Mouse (Mus musculus) urinary bladder, postnatal 4 days (tissue): Measurements from ENCODE around the gene Sacs.
"Not testable (repeated sequence)": the region's sequence is repeated elsewhere in the genome, so short reads cannot be mapped to it uniquely, and the experiment has no call there.

Experiments used
- DNase-seq, 2 experiments: peaks; one replicate each; pipeline ENCODE4 v3.0.0; 2021 to 2022; ENCODE audit warnings: low spot score in 2 of 2

Gene Sacs

GRCm38 (mm10) chr14:61137994-61138726 lies at the start of gene Sacs:
Gene Sacs (plus strand): TSS chr14:61138457.
- DNase-seq, result no peak

GRCm38 (mm10) chr14:61090955-61091354 lies 47.3 kb upstream of the Sacs start:
- no peak for DNase-seq

- no peak for DNase-seq
Measured at GRCm38 (mm10) chr14:61092073-61092472, 46.2 kb upstream of the Sacs start.

- no peak for DNase-seq
Measured at GRCm38 (mm10) chr14:61097974-61098625, 40.2 kb upstream of the Sacs start.

- DNase-seq, result no peak
Measured at GRCm38 (mm10) chr14:61100736-61101135, 37.5 kb upstream of the Sacs start.

- DNase-seq, result no peak
Measured at GRCm38 (mm10) chr14:61106404-61106803, 31.9 kb upstream of the Sacs start.

GRCm38 (mm10) chr14:61108625-61109024 lies 29.6 kb upstream of the Sacs start:
- DNase-seq, result no peak

GRCm38 (mm10) chr14:61112404-61112803 lies 25.9 kb upstream of the Sacs start:
- DNase-seq, result peak; percentile 45 to 84

- no peak for DNase-seq
Measured at GRCm38 (mm10) chr14:61124755-61125154, 13.5 kb upstream of the Sacs start.

- DNase-seq, result no peak
Measured at GRCm38 (mm10) chr14:61125201-61125600, 13.1 kb upstream of the Sacs start.

GRCm38 (mm10) chr14:61127365-61127764 lies 10.9 kb upstream of the Sacs start:
- not testable (repeated sequence) for DNase-seq

- no peak for DNase-seq
Measured at GRCm38 (mm10) chr14:61128961-61129507, 9.2 kb upstream of the Sacs start.

GRCm38 (mm10) chr14:61132556-61132955 lies 5.7 kb upstream of the Sacs start:
- no peak for DNase-seq

- no peak for DNase-seq
Measured at GRCm38 (mm10) chr14:61134381-61135030, 3.8 kb upstream of the Sacs start.

GRCm38 (mm10) chr14:61137410-61137809 lies 847 bp upstream of the Sacs start:
- no peak for DNase-seq

- no peak for DNase-seq
Measured at GRCm38 (mm10) chr14:61138727-61139067, 440 bp downstream of the Sacs start.

- no peak for DNase-seq
Measured at GRCm38 (mm10) chr14:61143358-61143757, 5.1 kb downstream of the Sacs start.

GRCm38 (mm10) chr14:61143869-61144268 lies 5.6 kb downstream of the Sacs start:
- DNase-seq, result no peak

GRCm38 (mm10) chr14:61150416-61150815 lies 12.2 kb downstream of the Sacs start:
- not testable (repeated sequence) for DNase-seq

GRCm38 (mm10) chr14:61154900-61155585 lies 16.8 kb downstream of the Sacs start:
- no peak for DNase-seq

- DNase-seq, result no peak
Measured at GRCm38 (mm10) chr14:61155687-61156086, 17.4 kb downstream of the Sacs start.

GRCm38 (mm10) chr14:61157426-61157825 lies 19.2 kb downstream of the Sacs start:
- not testable (repeated sequence) for DNase-seq
